Mouse (Mus musculus): Measurements from ENCODE around the gene Klhdc3.

Gene Klhdc3

DNA sequence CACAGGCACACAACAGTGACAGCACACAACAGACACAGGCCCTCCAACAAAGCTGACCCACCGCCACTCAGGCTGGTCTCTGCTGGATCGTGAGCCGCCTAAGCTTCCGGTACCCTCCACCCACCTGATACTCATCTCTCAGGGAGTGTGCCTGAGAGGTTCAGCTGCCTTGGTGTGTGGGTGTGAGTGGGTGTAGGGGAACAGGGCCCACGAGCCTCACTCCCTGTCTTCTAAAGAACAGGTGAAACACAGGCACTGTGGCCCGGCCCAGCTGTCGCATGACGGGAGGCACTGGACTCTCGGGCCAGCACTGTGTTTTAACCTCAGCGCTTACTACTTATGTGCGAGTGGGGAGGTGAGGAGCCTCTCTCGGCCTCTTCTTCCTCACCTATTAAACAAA, 21.4 kb upstream of the Klhdc3 start:
- DNase-seq (ENCODE audit: low spot score) = no peak

DNA sequence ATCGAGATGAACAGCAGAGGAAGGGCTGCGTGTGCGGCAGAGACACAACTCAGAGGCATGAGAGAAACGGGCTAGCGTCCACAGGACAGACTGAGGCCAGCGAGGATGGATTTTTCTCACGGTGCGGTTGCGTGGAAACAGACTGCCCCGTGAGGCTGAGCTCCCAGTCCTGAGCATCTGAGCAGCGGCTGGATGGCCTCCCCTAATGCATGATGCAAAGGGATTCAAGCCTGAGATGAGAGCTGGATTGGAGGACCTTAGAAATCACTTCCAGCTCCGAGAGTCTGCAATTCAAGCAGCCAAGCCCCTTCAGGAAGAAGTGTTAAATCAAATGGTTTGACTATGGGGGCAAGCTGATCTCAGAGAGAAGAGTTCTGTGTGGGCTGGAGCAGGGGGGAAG, 20.8 kb upstream of the Klhdc3 start:
- DNase-seq (ENCODE audit: low spot score) = no peak

DNA sequence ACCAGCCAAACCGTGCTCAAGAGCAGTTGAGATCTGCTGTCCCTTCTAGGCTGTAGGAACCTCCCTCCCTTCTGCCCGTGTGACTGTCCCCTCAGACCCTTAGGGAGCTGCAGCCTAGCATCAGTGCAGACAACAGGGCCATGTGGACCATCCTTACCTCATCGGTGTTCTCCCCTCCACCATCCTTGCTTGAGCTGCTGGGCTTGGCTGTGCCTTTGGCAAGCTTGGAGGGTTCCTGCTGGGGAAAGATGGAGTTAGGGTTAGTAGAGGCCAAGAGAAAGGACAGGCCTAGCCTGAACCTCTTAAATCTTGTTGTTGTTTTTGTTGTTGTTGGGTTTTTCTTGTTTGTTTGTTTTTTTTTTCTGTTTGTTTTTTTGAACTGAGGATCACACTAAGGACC, 19.2 kb upstream of the Klhdc3 start:
- DNase-seq (ENCODE audit: low spot score) = no peak

DNA sequence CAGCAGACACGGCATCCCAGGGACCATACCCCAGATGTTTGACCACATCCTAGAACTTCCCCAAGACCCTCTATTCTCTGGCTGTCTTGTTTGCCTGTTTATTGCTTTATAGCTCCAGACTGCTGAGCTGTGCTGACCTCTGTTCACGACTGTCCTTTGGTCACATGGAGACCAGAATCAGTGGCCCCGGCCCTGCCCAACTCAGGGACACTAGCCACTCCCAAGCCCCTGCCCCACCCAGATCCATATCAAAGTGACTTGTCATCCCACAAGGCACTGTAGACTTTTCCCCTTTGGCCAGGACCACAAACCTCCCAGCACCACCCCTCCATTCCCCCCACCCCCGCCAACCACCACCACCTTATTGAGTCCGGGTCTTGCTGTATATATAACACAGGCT, 18.5 kb upstream of the Klhdc3 start:
- no peak for DNase-seq (ENCODE audit: low spot score)

DNA sequence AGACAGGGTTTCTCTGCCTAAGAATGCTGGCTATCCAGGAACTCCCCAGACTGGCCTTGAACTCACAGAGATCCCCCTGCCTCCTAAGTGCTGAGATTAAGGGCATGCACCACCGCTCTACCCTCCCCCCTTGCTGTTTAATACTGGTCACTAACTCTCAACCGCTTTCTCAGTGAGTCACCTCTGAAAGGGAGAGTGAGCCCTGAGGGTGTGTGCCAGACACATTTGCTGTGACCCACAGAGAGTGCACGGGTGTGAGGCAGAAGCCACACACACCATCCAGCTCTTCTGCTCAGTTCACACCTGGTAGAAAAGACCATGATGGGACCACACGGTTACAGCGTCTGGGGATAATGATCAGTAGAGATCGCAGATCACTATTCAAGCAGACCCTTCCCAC, 17.8 kb upstream of the Klhdc3 start:
- no peak for DNase-seq (ENCODE audit: low spot score)

DNA sequence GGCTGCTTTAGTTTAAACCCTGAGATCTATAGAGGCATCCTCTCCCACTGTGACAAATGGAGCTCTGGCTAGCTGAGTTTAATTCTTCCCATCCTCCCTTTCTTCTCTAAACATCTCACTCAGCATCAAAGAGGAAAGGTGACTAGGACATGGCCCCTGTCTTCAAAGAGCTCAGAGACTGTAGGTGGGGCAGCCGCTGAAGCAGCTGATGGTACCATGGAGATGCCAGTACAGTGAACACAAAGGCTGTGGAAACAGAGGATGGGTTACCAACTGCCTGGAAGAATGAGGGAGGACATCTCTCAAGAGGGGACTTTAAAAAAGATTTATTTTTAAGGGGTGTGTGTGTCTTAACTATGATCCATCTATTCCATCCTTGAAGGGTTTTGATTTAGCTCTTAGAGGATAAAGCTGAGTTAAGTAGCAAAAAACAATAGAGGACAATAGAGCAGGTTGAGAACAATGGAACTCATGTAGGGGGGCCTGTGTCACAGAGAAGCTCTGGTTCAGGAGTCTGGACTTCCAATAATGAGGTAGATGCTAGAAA, 13.9 kb upstream of the Klhdc3 start:
- DNase-seq (ENCODE audit: low spot score) = no peak

DNA sequence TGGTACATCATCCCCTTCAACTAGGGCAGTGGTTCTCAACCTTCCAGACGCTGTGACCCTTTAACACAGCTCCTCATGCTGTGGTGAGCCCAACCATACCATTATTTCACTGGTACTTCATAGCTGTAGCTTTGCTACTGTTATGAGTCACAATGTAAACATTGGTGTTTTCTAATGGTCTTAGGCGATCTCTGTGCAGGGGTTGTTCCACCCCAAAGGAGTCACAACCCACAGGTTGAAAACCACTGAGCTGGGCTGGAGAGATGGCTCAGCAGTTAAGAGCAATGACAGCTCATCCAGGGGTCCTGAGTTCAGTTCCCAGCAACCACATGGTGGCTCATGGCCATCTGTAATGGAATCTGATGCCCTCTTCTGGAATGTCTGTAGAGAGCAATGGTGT, 10.7 kb upstream of the Klhdc3 start:
- no peak for DNase-seq (ENCODE audit: low spot score)

DNA sequence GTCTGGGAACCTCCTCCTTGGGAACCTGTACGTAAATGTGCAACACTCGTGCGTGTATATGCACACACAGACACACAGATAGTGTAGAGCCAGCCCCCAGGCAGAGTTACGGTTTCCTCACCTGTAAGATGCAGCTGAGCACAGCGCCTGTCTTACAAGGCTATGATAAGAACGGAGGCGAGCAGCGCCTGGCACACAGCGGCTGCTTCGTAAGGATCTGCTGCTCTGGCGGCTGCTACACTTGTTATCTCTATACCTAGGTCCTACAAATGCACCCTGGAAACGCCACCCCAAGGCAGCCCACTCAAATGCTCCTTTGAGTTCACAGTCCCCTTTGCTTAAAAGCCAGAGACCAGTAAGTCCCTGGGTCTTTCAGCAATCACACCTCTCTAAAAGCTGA, 10.0 kb upstream of the Klhdc3 start:
- DNase-seq (ENCODE audit: low spot score) = no peak

DNA sequence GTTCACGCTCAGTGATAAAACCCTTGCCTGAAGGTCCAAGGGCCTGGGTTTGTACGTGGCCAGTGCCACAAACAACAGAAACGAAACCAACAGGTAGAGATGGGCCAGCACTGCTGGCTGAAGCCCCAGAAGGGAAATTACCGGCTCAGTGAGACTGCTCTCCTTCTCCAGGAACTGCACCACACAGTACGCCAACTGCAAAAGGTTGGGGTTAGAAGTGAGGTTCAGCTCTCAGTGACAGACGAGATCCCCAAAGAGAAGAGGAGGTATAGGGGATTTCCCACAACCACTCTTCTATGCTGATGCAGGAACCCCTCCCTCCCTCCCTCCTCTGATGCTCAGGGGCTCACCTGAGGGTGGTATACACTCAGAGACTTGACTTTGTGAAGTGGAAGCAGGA, 5.2 kb upstream of the Klhdc3 start:
- no peak for DNase-seq (ENCODE audit: low spot score)

DNA sequence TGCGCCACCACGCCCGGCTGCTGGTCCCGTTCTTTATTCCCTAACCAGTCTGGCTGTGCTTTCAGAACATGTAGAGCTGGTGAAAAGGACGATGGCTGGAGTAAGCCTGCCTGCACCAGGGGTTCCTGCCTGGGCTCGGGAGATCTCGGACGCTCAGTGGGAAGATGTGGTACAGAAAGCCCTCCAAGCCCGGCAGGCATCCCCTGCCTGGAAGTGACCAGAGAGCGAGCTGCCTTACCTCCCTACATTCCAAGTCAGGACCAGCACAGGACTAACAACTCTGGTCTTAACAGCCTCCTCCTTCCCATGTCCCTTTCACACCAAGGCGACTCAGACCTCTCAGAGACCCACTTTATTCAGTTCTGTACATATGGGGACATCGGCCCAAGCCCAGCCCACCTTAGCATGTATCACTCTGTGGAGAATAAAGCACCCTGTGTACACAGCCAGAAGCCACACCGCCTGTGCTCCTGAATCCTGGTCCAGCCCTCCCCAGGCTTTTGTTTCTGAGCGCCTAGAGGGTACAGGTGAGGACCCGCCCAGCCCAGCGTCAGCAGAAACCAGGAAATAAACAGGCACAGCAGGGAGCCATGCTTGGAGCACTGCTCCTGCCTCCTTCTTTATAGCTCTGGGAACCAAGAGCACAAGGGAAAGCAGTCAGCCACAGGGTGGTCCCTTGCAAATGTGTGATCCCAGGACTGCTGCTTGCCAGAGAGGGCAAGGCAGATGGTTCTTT, 2.1 kb upstream of the Klhdc3 start:
- DNase-seq (ENCODE audit: low spot score) = no peak

DNA sequence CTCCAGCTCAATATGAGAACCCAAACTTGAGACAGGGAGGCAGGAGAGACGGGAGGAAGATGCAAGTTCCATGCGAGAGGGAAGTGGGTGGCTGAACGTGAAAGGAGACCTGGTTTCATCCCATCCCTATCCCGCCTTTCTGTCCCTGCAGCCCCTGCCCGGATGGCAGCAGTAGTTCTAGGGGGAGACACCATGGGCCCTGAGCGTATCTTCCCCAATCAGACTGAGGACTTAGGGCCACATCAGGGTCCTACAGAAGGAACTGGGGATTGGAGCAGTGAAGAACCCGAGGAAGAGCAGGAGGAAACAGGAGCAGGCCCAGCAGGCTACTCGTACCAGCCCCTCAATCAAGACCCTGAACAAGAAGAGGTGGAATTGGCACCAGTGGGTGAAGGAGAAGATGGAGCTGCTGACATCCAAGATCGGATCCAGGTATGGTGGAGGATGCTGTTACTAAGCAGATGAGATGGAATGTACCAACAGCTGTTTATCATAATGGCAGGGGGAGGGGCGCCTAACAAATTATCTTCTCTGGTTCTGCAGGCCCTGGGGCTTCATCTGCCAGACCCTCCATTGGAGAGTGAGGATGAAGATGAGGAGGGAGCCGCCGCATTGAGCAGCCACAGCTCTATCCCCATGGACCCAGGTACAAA, 878 bp upstream of the Klhdc3 start:
- DNase-seq (ENCODE audit: low spot score) = no peak

DNA sequence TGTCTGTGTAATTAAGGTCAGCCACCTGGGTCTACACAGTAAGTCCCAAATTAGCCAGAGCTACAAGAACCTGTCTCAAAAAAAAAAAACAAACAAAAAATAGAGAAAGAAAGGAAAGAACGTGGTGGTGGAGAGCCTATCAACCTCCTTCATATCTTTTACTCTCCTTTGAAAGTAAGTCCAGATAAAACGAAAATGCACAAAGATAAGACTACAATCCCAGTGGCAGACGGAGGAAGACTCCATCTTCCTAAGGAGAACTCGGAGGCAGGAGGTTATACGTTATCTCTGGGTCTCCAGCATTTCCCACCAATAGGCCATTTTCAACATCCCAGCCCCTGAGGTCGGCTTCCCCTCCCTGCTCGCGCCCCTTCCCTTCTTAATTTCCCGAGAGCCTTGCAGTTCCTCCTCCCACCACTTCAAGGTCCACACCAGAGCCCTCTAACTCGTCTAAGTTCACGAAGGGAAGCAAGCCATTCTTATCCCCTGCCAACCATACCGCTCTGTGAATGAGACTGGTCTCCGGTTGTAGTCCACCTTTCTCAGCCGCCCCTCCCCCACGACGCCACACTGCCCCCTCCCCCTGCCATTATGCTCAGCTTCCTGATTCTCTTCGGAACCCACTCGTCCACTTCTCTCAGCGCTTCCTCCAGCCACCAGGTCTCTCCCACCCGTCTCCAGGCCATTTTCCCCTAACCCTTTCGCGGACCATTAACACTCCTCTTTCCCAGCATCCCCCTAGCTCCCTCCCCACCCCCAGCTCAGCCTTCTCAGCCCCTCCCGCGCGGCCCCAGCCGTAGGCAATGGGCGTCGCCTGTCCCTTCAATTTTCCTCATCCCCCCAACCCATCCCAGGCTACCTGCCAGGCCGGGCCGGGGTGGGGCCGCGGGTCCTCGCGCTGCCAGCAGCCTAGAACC, 613 bp downstream of the Klhdc3 start:
- no peak for DNase-seq (ENCODE audit: low spot score)

DNA sequence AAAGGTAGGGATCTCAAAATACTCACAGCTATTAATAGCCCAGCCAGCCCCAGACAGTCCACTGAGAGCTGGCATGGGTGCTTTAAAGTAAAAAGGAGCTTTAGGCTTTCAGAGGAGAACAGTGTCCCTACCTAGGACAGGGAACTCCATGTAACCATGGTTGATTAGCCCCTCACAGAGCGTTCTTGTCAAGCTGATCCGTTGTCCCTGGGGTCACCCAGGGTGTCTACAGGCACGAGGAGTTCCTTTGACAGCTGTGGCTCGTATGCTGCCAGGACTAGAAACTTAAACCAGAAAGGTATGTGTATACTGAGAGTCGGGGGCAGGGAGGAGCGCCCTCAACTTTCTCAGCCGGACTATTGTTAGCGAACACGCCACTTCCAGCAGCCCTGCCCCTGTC, 1.8 kb downstream of the Klhdc3 start:
- DNase-seq (ENCODE audit: low spot score) = no peak

DNA sequence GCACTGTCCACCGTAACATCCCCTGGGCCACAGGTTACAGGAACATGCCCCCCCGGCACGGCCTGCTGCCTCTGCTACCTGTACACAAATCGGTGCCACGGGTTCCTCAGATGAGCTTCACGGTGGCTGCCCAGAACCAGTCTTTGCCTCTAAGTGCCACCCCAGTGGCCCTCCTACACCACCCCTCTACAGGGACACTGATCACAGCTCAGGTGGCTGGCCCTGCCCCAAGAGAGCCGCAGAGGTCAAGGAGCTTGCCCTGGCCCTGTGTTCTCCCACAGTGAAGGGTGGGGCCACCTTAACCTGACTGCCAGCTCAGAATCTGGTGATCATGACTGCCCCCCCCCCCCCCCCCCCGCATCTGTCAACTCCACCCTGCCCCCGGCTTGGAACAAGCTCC, 2.3 kb downstream of the Klhdc3 start, which contains the start of gene Mea1:
TSS of gene Mea1 (plus strand) at position 378 of the 400 bp plus-strand sequence.
- no peak for DNase-seq (ENCODE audit: low spot score)

DNA sequence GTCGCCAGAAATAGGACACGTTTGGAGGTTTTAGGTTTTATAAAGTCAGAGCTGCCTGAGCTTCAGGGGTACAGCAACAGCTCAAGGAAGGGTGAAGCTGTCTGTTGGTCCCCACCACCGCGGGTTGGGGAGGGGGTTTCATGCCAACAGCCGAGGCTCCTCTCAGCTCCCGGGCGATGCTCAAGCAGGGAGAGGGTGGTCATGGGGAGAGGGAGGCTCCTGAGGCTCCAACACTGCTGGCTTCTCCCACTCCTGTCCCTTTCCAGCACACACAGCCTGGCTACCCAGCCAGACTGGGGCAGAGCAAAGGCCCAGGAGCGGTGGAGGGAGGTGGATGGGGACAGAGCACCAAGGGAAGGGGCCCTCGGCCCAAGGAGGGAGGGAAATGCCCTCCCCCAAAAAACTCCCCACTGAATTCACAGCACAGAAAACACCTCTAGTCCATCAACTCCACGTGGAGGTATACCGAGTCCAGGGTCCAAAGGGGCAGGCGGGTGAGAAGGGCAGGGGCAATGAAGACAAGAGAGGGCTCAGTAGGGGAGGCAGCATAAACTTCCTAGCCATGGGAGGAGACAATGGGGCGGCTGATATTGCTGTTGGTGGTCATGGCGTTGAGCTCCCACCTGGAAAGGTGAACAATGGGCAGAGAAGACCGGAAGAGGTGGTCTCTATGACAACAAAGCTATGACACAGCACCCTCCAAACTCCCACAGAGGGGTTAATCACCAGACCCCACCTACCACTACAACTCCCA, 6.0 kb downstream of the Klhdc3 start:
- DNase-seq (ENCODE audit: low spot score) = no peak

DNA sequence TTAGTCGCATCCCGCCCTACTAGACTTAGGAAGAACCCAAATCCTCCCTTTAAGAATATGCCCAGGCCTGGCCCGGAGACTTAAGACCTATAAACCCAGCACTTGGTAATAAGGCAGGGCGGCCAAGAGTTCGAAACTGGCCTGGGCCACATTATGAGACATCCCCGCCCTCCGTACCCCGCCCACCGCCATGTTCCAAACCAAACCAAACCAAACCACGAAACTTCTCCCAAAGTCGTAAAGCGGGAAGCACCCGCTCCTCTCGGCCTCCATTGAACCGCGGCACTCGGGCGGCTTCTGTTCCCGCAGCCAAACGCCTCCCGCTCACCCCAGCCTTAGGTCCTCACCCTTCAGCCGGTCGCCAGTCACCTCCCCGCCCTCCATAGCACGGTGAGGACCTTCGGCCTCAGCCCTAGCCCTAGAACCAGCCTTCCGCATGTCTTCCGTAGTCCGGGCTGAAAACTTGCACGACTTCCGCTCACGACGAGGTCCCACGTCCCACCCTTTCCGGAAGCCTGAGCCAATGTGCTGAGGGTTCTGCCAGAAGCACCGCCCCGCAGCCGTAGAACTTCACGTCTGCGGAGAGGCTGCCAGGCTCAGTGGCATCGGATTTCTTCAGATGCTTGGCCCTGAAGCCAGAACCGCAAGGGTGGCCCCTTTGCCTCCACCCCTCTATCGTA, 6.7 kb downstream of the Klhdc3 start, which contains the start of gene Rrp36:
TSS of gene Rrp36 (minus strand) at position 503 of the 680 bp plus-strand sequence.
- DNase-seq (ENCODE audit: low spot score) = peak; percentile 82

DNA sequence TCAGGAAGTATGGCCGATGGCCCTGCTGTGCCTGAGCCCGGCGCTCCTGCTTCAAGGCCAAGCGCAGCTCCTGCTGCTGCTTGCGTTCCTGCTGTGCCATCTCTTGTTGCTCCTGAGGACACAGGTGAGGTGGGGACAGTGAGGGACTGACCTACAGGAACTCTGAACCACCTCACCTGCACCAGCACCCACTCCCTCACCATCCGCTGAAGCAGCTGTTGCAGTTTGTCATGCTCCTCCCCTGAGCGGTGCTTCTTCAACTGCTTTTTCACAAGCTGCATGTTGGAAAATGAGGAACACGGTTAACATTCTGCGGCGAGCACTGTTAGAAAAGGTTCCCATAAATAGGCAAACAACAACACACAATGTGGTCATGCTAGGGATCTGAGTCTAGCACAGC, 10.8 kb downstream of the Klhdc3 start:
- no peak for DNase-seq (ENCODE audit: low spot score)

DNA sequence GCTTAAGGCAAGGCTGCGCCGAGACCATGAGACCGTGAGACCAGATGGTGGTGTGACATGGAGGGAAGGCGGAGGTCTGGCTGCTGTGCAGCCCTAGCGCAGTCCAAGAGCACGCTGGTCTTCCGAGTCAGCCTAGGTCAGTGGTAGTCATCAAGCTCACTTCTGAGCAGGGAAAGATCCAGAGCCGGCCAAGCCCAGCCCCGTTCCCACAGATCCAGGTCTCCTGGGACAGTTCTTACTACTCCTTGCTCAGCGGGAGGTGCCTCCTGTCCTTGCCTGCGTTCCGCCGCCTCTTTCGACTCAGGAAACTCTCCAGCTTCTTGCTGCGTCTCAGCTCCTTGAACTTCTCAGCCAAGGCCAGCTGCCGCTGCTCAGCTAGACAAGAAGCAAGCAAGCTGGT, 13.0 kb downstream of the Klhdc3 start:
- no peak for DNase-seq (ENCODE audit: low spot score)

DNA sequence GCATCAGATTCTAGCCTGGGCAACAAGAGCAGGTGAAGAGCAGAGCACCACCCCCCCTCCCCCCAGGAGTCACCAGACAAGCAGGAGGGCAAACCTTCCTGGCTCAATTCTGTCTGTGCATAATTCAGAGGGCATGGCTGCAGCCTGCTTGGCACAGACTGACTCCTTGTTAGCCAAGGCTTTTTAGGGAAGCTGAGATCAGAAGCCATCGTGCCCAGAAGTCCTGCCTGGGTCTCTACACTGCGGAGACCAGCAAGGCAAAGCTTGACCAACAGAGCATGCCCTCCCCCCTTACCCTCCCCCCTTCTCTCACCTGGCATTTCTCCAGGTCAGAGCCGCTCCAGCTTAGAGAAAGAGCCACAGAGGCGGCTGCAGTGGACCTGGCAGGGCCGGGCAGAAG, 18.0 kb downstream of the Klhdc3 start:
- DNase-seq (ENCODE audit: low spot score) = no peak

DNA sequence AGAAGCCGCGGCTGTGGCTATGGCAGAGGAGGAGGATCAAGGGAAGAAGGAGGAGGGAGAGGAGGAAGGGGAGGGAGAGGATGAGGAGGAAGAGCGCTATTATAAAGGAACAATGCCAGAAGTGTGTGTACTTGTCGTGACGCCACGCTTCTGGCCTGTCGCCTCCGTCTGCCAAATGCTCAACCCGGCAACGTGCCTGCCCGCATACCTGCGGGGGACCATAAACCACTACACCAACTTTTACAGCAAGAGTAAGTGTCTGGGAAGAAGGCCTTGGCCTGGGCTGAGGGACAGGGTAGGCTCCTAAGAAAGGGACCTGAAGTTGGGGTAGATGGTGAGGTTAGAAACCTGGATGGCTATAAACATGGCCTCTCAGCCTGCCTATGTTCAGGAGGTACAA, 18.7 kb downstream of the Klhdc3 start:
- DNase-seq (ENCODE audit: low spot score) = no peak

DNA sequence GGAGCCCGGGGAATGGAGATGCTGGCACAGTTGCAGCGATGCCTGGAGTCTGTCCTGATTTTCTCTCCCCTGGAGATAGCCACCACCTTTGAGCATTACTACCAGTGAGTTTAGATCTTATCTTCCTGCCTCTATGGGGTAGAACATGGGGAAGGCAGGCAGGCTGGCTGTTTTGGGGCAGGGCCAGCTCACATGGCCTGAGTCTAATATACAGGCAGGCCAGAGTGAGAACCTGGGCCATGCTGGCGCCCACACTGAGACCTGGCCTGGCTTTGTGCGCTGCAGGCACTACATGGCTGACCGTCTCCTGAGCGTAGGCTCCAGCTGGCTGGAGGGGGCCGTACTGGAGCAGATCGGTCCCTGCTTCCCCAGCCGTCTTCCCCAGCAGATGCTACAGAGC, 19.4 kb downstream of the Klhdc3 start:
- DNase-seq (ENCODE audit: low spot score) = no peak

Data from left cerebral cortex, adult 11 months (tissue).